Mouse (Mus musculus) telencephalon, adult 2 months (tissue): Measurements from ENCODE around the gene Rtn2.
A peak's percentile ranks its signal among the peaks of the same experiment; 100 is the strongest.
"Not testable (repeated sequence)": the region's sequence is repeated elsewhere in the genome, so short reads cannot be mapped to it uniquely, and the experiment has no call there.

Source experiments
- DNase-seq: peaks from one replicate; pipeline ENCODE4 v3.0.0-alpha.2; 2011; ENCODE audit warnings: low read depth, low spot score

The Rtn2 gene

DNA sequence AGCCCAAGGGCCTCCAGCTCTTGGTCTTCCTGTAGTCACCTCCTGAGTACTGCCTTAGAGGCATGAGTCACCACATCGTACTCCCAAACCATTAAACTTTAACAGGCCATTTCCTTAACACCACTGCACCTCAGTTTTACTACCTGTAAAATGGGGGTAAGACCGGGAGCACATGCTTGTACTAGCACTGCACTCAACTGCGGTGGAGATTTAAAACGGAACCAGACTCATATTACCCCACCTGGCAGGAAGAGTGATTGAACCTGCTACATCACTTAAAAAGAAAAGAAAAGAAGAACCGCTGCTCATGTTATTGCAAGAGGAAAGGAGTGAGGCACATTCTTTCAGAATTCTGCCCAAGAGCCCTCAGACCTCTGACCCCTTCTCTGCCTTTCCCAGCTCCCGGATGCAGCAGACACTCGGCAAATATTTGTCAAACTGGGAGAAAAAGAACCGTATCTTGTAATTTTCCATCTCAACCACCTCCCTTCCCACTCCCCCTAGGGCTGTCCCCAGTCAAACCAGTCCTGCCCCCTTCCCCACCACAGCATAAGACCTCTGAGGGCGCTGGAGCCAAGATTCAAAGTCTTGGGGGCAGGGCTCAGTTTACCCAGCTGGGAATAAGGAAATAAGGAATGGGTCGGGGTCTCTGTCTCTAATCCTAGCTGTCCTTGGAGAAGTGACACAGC, 13.3 kb upstream of the Rtn2 start:
- DNase-seq: no peak

DNA sequence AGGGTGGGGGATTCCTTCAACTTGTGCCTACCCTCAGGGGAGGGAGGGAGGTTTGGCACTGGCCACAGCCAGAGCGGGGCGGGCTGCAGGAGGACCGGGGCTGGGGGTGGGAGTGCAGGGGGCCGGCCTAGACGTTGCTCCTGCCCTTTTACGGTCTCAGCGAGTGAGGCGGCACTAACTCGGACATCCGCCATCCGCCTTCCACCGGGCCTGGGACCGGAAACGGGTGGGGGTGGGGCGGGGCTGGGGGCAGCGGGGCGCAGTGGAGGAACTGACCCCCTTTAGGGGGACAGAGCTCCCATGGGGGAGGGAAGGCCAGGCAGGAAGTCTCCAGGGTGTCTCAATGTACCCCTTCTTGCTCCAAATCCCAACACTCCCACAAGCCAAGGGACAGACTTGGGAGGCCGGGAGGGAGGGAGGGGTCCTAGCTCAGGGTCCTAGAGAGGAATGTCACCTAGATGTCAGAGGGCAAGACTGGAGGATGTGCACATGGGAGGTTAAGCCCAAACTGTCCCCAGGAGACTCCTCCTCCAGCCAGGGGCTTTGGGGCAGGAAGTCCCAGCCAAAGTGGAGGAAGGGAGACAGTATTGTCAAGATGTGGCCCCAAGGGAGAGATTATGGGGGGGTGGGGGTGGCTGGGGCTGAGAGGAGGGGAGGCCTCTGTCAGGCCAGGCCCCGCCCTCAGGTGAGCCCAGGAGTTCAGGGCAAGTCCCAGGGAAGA, 12.5 kb upstream of the Rtn2 start:
- DNase-seq: no peak

DNA sequence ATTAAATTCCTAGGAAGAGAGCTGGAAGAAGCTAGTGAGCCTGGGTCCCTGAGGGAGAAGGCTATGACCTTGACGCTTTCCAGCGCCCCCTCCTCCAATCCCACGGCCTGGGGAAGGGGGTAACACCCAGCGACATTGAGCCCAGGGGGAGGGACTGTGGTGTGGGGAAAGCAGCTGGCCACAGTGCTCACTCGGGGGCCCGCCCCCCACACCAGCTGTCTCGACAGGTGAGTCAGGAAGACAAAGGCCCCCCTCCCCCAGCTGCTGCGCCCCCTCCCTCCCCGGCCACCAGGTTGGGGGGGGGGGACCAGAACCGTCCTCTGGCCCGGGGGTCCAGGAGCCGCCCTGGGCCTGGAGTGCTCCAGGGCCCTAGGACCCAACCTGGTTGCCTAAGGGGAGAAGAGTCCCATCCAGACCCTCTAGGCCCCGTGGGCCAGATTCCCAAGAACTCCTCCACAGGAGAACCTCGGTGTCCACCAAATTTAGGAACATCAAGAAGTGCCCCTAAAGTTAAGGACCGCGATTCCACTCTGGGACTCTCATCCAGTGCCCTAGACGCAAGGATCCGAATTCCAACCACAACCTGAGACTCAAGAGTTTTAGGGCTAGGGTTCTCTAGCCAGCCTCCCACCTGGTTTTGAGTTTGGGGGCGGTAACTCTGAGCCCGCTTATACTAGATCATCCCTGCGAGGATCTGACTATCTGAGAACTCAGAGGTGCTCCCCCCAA, 11.8 kb upstream of the Rtn2 start:
- DNase-seq: no peak

GRCm38 (mm10) chr7:19271238-19272172, 10.9 kb upstream of the Rtn2 start, which contains the start of gene Vasp:
Vasp (minus strand) TSS chr7:19271817.
- peak; percentile 76 for DNase-seq

DNA sequence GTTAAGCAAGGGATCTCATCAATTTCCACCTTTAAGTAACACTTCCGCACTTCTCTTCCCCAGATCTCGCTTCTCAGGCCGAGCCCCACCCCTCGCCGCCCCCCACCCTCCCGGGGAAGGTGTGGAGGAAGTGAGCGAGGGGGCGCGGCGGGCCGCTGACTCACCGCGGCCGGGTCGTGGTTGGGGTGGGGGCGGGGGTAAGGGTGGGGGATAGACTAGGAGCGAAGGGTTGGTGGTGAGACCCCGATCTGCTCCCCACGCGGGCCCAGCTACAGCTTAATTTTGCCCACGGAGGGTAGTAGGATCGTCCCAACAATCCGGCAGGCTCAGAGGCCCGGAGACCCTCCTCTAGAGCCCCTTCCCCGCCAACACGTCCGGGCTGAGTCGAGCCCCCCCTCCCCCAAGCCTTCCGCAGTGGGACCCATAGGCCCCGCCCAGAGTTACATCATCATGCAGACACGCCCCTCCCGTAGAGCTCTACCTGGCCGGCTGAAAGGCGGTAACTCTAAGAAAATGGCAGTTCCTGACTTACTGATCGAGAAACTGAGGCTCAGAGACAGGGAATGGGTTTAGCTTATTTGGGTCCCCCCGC, 10.2 kb upstream of the Rtn2 start:
- DNase-seq: no peak

- DNase-seq: no peak
Observed at GRCm38 (mm10) chr7:19276253-19276652, 6.2 kb upstream of the Rtn2 start.

GRCm38 (mm10) chr7:19279052-19279451, 3.4 kb upstream of the Rtn2 start:
- DNase-seq: no peak

GRCm38 (mm10) chr7:19279581-19280114, 2.8 kb upstream of the Rtn2 start, which contains the start of gene Ppm1n:
Ppm1n (minus strand) TSS chr7:19280064.
- no peak for DNase-seq

DNA sequence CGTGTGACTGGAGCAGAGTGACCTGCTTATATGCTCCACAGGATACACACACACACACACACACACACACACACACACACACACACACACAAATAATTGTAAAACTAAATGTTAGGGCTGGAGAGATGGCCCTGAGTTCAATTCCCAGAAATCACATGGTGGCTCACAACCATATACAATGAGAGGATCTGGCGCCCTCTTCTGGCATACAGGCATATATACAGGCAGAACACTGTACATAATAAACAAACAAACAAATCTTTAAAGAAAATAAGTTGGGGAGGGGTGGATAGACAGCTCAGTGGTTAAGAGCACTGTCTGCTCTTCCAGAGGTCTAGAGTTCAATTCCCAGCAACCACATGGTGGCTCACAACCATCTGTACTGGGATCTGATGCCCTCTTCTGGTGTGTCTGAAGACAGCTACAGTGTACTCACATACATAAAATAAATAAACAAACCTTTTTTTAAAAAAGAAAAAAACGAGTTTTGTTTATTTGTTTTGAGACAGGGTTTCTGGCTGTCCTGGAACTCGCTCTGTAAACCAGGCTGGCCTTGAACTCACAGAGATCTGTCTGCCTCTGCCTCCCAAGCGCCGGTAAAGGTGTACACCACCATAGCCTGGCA, 632 bp upstream of the Rtn2 start:
- not testable (repeated sequence) for DNase-seq

GRCm38 (mm10) chr7:19282791-19283405, 474 bp downstream of the Rtn2 start:
- no peak for DNase-seq

DNA sequence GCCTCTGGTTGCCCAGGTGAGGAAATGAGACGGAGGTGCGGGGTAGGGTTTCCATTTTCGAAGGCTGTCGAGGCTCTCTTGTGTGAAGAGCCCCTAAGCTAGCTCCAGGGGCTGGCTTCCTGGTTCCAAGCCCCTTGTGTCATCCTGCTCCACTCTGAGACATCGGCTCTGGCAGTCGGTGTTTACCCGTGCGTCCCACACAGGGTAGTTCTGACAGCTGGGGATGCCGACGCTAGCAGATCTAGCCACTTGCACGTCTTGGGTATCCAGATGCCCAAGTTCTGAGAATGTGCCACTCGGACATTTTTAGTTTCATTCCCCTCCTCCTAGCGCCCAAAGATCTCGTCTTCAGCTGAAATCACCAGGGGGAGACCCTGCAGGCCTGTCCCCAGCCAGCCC, 981 bp downstream of the Rtn2 start:
- DNase-seq: no peak

DNA sequence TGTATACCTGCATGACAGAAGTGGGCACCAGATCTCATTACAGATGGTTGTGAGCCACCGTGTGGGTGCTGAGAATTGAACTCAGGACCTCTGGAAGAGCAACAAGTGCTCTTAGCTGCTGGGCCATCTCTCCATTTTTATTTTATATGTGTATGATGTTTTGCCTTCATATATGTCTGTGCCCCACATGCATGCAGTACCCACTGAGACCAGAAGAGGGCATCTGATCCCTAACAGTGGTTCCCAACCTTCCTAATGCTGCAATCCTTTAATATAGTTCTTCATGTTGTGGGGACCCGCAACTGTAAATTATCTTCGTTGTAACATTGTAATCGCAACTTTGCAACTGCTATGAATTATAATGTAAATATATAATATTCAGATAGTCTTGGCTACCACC, 2.3 kb downstream of the Rtn2 start:
- DNase-seq: no peak

GRCm38 (mm10) chr7:19290969-19291596, 8.7 kb downstream of the Rtn2 start:
- DNase-seq: no peak

DNA sequence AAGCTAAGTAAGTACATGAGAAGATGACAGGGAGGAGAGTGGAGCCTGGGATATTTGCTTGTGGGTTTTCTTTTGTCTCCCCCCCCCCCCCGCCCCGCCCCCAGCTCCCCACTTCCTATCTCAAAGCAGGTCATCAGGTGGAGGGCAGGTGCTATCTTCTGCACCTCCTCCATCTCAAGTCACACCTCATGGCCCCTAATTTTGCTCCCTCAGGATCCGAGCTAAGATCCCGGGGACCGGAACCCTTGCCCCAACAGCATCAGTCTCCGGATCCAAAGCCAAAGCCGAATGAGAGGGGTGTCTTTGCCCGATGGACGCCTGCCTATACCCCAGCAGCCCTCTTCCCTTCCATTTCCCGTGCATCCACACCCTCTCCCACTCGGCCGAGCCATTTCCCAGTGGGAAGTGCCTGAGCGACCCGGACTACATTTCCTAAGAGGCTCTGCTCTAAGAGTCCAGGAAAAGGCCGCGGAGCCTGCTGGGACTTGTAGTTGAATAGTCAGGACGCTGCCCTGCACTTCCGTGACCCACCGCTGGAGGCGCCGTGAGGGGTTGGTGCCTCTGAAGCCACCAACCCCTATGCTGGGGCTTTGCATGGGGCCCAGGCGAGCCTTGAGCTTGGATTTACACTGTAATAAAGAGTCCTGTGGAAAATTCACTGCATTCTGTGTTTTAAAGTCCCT, 13.2 kb downstream of the Rtn2 start:
- DNase-seq: peak; percentile 92

DNA sequence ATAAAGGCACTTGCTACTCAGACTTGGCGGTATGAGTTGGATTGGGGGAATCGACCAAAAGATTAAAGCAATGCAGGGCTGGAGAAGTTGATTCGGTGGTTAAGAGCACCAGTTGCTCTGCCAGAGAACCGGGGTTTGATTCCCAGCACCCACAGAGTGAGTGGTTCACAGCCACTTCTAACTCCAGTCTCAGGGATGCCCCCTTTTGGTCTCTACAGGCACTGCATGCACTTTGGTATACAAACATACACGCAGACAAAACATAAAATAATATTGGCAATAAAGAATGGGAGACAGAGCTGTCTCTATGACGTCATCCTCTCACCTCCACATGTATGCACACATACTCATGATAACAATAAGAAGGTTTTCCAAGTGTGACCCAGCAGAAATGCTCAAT, 14.6 kb downstream of the Rtn2 start:
- no peak for DNase-seq

GRCm38 (mm10) chr7:19297794-19298193, 15.4 kb downstream of the Rtn2 start:
- no peak for DNase-seq

GRCm38 (mm10) chr7:19299194-19299593, 16.8 kb downstream of the Rtn2 start:
- DNase-seq: no peak

GRCm38 (mm10) chr7:19300501-19301421, 18.3 kb downstream of the Rtn2 start:
- peak; percentile 78 for DNase-seq
